Mouse (Mus musculus) urinary bladder, postnatal 10 days (tissue): ENCODE results near the gene Sypl.
"Not testable (repeated sequence)": the region's sequence is repeated elsewhere in the genome, so short reads cannot be mapped to it uniquely, and the experiment has no call there.

Experiments
- DNase-seq: peaks from one replicate; pipeline ENCODE4 v3.0.0; 2022; ENCODE audit warnings: low spot score

Gene Sypl

DNA sequence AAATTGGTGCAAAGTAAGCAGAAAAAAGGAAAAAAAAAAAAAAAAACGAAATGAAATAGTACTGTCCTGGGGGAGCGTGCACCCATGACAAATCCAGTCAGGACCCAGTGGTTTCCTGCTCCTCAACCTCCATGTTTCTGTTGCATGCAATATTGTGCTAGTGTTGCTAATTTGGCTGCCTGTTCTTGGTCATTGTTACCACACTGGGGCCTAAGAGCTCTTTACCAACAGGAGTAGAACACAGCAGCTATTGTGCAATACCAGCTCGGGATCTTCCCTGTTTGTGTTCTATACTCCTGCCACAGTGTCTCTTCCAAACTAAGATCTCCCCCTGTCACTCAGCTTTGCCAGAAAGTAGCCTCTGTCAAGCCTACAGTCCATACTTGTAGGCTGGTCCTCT lies 9.7 kb upstream of the Sypl start:
- no peak for DNase-seq

DNA sequence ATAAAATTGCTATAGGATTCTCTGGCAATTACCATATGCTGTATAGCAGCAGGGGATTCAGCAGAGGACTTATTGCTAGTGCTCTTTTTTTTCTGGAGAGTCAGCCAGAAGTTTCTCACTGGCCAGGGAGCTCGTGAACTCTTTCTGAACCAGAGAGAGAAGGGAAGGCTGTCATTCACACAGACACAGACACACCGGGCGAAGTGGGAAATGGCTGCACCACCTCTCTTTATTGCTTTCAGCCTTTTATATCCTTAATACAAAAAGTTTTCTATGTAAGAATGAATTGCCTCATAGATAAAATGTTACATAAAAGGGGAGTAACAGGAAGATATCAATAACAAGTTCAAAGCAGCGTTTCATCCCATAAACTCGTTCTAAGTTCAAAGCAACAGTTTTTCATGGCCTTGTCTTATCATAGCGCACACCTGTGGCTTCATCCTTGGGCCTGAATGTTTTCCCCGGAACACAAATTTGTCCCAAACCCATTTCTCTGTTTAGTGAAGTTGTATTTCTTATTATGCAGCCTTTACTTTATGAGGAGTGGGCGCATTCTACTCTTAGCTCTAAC lies 8.7 kb upstream of the Sypl start:
- DNase-seq, result no peak

DNA sequence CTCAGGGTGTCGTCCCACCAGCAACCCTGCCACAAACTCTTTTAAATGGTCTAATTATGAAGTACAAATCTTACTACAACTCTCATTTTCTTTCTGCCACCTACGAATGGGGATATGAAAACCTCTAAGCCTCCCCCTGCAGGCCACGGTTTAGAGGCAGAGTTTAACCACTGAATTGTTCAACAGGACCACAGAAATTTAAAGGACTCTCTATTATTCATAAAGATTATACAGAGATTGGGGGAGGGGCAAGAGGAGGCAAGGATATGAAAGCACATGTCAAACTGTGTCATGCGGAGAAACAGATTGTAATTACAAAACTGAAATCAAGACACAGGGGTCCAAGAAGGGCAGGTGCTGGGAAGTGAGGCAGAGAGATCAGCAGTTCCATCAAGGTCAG lies 7.3 kb upstream of the Sypl start:
- no peak for DNase-seq

DNA sequence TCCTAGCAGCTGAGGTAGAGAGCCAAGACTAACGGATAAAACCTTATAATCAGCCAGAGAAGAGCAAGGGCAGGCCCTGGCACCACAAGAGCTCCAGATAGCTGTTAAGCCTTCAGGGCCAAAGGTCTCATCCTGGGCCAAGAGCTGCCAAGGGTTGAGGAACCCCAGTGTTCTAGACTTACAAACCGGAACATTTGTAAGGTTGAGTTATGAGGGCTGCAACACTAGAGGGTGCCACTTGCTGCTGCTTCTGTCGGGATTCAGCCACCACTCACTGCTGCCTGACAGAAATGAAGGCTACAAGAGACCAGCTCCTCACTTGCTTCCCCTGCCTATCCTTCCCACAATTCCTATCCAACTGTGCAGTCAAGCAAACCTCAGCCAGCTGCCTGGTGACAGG lies 1.3 kb upstream of the Sypl start:
- no peak for DNase-seq

DNA sequence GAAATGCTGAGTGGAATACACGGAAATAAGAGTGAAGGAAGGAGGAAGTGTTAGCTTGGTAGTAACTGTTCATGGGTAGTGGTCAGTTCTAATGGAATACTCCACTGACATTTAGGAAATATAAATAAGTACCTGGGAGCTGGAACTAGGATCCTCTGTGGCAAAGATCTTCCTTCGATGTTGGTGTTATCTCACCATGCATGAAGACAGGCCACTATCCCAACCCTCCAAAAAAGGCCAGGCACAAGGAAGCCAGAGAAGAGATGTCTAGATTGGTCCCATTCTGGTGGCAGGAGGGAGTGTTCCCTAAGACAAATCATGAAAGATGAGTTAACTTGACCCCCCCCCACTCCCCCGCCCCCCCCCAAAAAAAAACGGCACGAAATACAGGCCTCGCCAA lies 625 bp upstream of the Sypl start:
- DNase-seq, result no peak

DNA sequence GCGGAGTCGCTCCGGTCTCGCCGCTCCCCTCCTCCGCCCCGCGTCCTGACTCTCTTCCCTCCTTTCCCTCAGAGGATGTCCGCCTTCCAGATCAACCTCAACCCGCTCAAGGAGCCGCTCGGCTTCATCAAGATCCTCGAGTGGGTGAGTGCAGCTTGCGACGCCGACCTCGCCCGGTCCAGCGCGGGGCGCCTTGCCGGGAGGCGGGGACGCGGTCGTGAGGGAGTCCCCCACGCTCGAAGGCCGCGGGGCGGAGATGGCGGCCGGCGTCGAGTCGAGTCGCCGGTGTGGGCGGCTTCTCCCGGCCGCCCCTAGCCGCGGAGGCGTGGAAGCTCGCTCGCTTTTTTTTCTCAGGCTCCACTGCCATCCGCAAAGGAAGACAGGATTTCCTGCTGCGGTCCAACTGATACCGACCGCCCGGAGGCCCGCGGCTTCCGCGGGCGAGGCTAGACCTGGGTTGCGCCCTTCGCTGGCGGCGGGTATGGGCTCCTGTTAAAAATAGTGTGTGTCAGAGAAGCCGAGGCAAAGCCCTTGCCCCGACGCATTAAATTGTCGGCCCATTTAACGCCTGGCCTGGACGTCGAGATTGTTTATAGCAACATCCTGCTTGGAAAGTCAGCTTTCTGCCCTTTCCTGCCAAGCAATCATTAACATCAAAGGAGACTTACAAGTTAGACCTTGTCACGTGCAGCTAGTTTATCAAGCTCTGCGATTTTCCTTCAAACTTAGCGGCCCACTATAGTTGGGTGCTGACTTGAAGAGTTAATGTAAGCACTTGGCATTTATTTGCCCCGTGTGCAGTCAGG lies 728 bp downstream of the Sypl start:
- no peak for DNase-seq

DNA sequence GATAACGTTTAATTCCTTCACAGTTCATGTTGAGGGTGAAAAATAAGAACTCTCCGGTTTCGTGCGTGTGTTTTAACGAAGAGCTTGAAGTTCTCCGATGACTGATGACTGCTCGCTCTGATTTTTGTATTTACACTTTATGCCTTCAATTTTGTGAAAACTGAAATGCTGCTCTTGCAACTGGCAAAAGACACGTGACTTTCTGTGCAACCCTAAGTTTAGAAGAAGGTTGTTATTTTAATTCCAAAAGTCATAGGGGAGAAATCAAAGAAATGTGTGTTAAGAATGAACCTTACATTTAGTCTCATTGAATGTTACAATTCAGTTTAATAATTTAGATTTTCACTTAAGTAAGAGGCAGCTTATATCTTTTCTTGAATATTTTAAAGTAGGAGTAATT lies 1.3 kb downstream of the Sypl start:
- no peak for DNase-seq

DNA sequence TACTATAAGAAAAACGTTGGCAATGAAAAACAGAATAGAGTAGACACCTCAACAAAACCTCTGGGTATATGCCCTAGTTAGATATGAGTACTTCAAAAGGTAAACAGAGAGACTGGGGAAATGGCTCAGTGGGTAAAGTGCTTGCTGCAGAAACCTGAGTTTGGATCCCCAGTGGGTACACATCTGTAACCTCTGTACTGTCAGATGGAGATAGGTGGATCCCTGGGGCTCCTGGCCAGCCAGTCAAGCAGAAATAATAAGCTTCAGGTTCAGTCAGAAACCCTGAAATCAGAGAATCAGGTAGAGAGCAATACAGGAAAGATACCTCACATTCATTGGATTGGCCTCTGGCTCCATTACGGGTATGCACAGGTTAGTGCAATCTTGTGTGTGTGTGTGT lies 3.5 kb downstream of the Sypl start:
- DNase-seq, result no peak

DNA sequence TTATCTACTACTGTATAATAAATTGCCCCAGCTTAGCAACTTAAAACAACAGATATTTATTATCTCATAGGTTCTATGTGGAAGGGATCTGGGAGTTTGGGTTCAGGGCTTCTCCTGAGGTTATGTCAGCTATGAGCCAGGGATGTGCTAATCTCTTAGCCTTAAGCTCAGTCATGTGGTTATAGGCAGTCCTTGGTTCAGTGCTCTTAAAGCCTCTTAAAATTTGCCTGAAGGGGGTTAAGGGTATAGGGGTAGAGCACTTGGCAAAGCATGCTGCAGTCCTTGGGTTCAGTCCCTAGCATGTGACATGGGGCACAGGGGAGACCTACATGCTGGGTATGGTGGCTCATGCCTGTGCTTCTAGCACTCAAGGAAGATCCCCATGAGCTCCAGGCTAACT lies 8.4 kb downstream of the Sypl start:
- DNase-seq, result no peak

DNA sequence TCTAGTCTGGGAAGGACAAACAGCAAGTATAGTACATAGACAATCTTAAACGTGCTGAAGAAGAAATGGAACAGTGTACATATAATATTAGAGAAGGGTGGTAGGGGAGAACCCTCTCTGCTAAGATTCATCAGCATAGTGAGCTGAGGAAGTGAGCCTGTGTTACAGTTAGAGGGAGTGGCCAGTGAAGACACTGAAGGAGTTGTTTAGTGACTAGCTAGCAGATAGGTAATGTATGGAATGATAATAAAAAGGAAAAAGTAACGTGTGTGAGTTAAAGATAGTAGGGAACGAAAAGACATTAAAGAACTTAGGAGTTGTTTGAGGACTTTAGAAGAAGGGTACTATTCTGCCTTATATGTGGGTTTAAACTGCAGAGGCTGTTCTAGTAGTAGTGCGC lies 10.2 kb downstream of the Sypl start:
- no peak for DNase-seq

DNA sequence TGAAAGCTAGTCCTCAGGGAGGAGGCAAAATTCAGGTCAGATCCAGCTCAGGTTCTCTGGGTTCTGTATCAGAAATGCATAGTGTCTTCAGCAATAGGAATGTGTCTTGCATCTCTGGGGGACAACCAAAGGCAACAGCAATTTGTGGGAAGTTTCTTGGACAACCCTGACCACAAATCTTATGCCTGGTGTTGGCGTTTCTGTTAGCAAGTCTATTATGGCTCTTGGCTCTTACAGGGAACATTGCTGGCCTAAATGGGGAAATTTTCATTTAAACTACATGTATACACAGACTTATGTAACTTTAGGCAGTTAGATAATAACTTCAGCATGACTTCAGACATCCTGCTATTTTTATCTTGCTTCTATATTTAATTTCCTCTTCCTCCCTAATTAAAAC lies 18.6 kb downstream of the Sypl start:
- DNase-seq, result no peak

DNA sequence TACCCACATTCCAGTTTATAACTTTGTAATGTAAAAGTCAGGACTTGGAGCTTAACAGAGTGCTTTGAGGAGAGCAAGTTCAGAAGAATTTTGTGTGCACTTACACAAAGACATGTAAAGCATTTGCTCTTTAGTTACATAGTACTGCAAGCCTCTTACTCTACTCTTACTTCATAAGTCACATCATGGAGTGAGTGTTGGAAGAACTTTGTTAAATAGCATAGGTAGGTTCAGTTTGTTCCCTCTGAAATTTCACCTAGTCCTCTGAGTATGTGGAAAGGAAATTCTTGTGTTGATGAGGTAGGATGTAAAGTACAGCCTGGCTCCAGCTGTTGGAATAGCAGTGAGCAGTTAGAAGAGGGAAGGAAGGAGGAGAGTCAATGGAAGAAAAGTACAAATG lies 21.2 kb downstream of the Sypl start:
- no peak for DNase-seq

DNA sequence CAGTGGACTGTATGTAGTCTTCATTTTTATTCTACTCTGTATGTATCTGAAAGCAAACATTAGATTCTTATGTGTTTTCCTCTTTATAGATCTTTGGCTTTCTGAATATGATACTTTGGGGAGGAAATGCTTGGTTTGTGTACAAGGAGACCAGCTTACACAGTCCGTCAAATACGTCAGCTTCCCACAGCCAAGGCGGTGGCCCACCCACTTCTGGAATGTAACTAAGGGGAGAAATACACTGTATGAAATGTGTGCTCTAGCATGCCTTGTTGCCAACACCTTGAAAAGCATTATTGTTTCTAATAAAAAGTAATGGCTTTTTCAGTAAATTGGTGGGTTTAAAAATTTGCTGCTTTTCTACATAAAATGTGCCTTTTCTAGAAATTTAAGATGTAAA lies 21.8 kb downstream of the Sypl start:
- no peak for DNase-seq

DNA sequence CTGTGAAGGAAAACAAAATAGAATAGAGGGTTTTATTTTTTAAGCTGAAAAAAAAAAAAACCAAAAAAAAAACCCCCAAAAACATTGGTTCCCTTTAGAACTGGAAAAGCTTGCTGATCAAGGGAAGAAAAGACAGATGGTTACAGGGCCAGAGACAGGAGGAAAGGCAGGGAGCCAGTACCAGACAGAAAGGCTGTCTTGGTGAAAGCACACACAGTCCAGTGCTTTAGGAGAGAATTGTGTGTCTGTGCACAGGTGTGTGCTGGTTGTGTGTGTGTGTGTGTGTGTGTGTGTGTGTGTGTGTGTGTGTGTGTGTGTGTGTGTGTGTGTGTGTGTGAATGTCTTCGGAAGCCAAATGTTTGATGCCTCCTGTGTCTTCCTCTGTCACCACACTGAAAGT lies 28.9 kb downstream of the Sypl start:
- no peak for DNase-seq

DNA sequence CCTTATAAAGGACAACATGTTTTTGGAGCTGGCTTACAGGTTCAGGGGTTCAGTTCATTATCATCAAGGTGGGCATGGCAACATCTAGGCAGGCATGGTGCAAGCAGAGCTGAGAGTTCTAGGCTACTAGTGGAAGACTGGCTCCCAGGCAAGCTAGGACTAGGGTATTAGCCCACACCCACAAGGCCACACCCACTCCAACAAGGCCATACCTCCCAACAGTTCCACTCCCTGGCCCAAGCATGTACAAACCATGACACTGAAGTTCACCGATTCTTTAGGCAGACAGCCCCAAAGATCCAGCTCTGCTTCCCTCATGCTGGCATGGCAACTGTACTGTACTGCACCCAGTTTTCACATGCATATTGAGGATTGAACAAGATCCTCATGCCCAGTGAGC lies 29.4 kb downstream of the Sypl start:
- DNase-seq, result no peak

DNA sequence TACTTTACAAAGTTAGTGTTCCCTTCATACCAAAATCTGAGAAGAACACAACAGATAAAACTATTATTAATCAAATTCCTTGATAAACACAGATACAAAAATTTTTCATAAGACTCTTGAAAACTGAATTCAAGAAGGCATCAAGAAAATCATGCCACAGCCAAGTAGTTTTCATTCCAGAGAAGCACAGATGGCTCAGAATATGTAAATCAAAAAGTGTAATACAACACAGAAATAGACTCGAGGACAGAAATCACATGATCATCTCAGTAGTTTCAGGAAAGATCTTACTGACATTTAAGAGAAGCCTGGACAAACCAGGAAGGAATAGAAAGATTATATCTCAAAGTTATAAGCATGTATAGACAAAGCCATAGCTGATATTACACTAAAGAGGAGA lies 32.6 kb downstream of the Sypl start:
- DNase-seq, result no peak

DNA sequence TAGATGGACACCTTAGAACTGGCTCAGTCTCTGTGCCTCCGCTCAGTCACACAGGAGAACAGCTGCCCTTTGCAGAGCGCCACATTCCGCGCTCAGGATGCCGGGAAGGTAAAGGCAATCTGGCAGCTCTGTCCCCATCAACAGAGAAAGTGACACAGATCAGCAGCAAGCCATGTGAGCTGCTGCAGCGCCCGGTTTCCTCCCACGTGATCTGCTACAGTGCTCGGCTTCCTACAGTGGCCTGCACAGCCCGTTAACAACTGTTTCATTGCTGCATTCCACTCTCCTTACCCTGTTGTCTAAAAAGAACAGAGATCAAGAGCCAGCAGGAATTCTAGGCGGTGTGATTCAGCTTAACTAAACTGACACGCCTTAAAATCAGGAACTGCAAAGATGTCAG lies 36.0 kb downstream of the Sypl start:
- DNase-seq, result no peak

DNA sequence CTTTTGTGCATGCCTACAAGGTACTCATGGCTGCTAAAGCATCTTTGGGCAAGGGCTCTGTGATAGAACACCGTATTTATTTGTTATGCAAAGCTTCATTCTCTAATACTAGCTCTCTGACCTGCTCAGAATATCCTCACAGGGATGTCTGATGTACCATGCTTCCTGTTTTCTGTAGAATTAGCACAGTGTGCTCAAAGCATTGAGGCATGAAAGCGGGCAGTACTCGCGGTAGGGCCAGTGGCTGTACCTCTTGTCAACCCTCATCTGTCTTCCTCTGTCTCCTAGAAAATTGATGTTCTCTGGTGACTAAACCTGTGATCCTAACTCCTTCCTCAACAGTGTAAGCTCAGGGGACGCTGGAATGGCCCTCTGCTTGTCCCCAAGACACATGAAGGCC lies 40.4 kb downstream of the Sypl start:
- no peak for DNase-seq

DNA sequence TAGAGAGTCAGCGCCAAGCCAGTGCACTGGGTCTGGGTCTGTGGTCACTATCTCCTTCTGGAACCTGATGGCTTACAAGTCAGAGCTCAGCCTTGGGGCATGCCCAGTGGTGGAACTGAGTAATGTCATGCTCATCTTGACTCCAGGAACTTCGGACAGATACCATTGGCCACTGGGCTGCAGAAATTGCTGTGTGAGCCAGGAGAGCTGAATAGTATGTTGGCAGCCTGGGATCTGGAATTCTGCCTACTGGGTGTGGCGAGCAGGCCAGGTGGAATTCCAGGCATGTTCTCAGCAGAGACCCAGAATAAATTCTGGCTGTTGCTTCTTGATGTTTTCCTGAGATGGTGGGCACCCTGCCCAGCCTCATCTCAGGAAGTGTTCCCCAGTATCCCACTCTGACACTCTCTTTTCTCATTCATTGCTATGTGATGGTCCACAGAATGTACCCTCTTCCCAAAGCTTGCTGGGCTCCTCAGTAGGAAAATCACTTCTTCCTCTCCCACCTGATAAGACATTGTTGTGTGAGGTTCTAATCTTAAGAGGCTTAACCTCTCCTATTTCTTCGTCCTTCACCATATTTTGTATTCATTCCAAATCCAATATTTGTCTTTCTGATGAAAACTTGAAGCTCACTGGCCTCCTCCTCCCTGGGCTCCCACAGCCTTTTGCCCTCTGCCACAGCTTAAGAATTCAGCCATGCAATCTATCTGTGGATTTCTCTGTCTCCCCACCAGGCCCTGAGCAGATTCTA lies 41.6 kb downstream of the Sypl start:
- DNase-seq, result no peak

DNA sequence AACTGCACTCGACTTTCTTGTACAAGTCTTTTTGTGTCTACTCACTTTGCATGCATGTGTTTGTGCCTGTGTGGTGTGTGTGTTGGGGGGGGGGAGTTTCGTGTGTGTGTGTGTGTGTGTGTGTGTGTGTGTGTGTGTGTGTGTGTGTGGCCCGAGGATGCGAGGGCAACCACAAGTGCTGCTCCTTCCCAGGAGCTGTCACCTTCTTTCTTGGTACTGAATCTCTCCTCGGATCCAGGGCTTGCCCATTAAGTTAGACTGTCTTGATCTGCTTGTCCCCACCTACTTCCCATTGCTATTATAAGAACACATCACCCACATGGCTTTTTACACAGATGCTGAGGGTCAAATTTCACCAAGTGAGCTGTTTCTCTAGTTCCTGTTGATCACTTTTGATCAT lies 45.1 kb downstream of the Sypl start:
- DNase-seq, result no peak

DNA sequence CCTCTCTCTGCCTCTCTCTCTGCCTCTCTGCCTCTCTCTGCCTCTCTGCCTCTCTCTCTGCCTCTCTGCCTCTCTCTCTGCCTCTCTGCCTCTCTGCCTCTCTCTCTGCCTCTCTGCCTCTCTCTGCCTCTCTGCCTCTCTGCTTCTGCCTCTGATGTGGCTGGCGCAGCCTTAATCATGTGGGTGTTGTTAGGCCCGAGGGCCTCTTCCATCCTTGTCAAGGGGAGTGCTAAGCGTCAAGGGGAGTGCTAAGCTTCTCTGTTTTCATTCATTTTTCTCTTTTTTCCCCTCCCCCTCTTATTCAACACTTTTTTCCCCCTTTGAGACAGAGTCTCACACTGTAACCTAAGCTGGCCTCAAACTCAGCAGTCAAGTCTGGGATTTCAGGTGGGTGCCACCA lies 46.1 kb downstream of the Sypl start:
- DNase-seq, result not testable (repeated sequence)

DNA sequence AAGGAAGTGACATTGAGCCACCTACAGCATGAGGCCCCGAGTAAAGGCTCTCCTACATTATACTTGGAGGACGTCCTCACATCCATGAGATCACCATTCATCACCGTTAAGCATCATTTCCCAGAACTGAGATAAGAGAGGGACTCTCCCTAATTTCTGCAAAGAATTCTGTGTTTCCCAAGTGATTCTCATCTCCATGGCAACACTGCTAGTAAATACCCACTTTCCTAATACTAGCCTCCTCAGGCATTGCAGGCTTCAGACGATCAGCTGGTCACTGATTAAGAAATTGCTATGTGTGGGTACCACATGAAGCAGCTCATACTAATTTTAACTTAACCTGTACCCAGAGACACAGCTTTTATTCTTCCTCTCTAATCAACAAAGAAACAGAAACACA lies 46.7 kb downstream of the Sypl start:
- no peak for DNase-seq

DNA sequence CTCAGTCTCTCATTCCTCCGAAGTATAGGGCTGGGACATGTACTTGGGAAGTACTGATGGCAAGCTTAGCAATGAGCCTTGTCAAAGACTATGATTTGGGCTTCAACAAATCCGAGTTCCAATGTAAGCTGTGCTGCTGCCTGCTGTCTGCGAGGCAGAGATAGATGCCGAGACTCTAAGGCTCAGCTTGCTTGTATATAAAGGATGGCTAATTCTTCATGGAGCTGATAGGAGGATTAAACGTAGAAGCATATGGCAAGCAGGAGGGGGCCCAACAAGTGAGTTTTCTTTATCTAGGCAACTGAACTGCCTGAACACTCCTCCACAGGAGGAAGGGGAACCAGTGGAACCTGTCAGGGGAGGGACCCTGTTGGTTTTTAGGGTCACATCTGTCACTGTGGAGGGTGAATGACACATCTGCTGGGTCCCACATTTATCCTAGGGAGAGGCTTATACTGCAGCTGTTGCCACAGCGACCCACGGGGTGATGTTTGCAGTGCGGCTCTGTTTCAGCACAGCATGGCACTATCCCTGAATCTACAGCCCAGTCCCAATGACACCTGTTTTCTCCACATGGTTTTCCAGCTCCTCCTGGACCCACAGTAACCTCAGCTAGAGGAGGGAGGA lies 49.8 kb downstream of the Sypl start:
- DNase-seq, result no peak
